Mouse (Mus musculus): ENCODE measurements around the gene Tnfrsf19.

- TF ChIP-seq EP300 (IDR thresholded peaks at IDR 0.05; ENCODE audit: insufficient read depth, low read depth, low read length) = no peak
- TF ChIP-seq CTCF (IDR thresholded peaks at IDR 0.05; ENCODE audit: low read depth, low read length) = no peak
Measured at GRCm38 (mm10) chr14:61014544-61014943, 31.7 kb downstream of the Tnfrsf19 start.

Measured in ES-Bruce4 (cell line).